Mouse (Mus musculus) cerebellum, adult 2 months (tissue): ENCODE results near the gene Dazap1.
A peak's percentile ranks its signal among the peaks of the same experiment; 100 is the strongest.

ENCODE experiments used
- CTCF ChIP-seq: fragments of 200-500 bp; IDR thresholded peaks from 2 replicates; pipeline ENCODE4 v1.5.1; 2011; ENCODE audit warnings: low read depth, mild to moderate bottlenecking, control low read depth, low read length, moderate library complexity, borderline replicate concordance; ENCODE audit not compliant: insufficient read depth
- POLR2A ChIP-seq: fragments of 200-500 bp; IDR thresholded peaks from 2 replicates; pipeline ENCODE4 v1.6.1; 2011; ENCODE audit warnings: low read length, control low read depth, borderline replicate concordance; ENCODE audit not compliant: insufficient read depth

GRCm38 (mm10) chr10:80320340-80320760, 59.1 kb downstream of the Dazap1 start, which contains the start of gene 2310011J03Rik:
- TF ChIP-seq CTCF, result no peak
- TF ChIP-seq POLR2A, result peak; percentile 61; the same call in 1 of the 2 replicates
